ENCODE assay signal across 11 mouse cellular contexts in the genomic region with DNA sequence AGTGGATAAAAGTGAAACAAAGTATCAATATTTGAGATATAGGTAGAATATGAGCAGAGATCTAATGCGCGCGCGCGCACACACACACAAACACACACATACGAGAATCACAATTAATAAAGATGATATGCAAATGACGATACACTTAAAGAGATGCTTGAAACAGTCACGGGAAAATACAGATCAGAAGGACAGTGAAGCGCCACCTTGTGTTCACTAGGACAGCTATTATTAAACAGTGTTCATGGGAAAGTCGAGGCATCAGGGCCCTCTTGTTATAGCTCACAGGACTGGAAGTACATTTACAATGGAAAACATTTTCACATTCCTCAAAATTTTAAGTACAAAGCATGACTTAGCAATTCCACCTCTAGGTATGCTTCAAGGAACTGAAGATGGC.
DNase-seq lines count a peak whose midpoint lies in the region; ATAC-seq and TF ChIP-seq lines count a peak whose summit lies in the region.
"Had no signal": no experiment of that assay in that cellular context is flagged by ENCODE, and none has a peak within 500 bp of the region (broad histone marks: within the 10 kb centered on the region; RNA-seq: fewer than 3 reads in every experiment).

No protein-coding gene starts in this region.

- peak; percentile 12; the same call in 1 of the 2 replicates for TF ChIP-seq CTCF in lung, adult 2 months (IDR thresholded peaks at IDR 0.05; ENCODE audit: insufficient read depth, low read length)

- ATAC-seq in megakaryocyte-erythroid progenitor cell, adult 5-6 weeks (replicated peaks; ENCODE audit: low FRiP score, low TSS enrichment, poor library complexity, severe bottlenecking), result peak; percentile 81
- no peak for ATAC-seq in hindbrain, embryonic 16.5 days

- peak; percentile 54 for DNase-seq in embryo, embryonic 10 days (ENCODE audit: low spot score)
- DNase-seq in embryo, embryonic 9.5 days (ENCODE audit: extremely low spot score), result no peak
- DNase-seq in lung, adult 2 months, result no peak
- DNase-seq in lung, postnatal 4 days, result no peak
- DNase-seq in adipocyte (ENCODE audit: low spot score), result peak; percentile 13
- DNase-seq in left cerebral cortex, adult 8-10 months (ENCODE audit: low spot score in 2 of 2), result no peak
- DNase-seq: layer of hippocampus, adult 9-11 months had no signal

- no peaks in the 10 kb centered on the region for H3K27me3 ChIP-seq in hindbrain, embryonic 16.5 days (replicated peaks; ENCODE audit: control insufficient read depth, insufficient read depth, low read length)
- H3K27me3 ChIP-seq: embryonic facial prominence, embryonic 13.5 days; heart, embryonic 13.5 days had no signal

- no peak overlapping the region for H3K4me2 ChIP-seq in hindbrain, embryonic 16.5 days (ENCODE audit: low read length)
- H3K4me2 ChIP-seq: embryonic facial prominence, embryonic 13.5 days; heart, embryonic 13.5 days had no signal

- no peaks in the 10 kb centered on the region for H3K36me3 ChIP-seq in hindbrain, embryonic 16.5 days (ENCODE audit: control insufficient read depth, insufficient read depth, low read length)

- no peak for TF ChIP-seq POLR2A in lung, adult 2 months (IDR thresholded peaks at IDR 0.05; ENCODE audit: borderline replicate concordance, extremely low read depth, low read depth, low read length)

- no peak overlapping the region for H3K4me3 ChIP-seq in lung, adult 2 months (replicated peaks; ENCODE audit: extremely low read depth, low read depth, low read length)
- no peak overlapping the region for H3K4me3 ChIP-seq in hindbrain, embryonic 16.5 days (ENCODE audit: low read length)
- H3K4me3 ChIP-seq: embryonic facial prominence, embryonic 13.5 days; heart, embryonic 13.5 days had no signal

- no peak overlapping the region for H3K27ac ChIP-seq in hindbrain, embryonic 16.5 days (ENCODE audit: low read depth, low read length)
- H3K27ac ChIP-seq: embryonic facial prominence, embryonic 13.5 days; heart, embryonic 13.5 days had no signal

- H3K9me3 ChIP-seq in hindbrain, embryonic 16.5 days (ENCODE audit: control insufficient read depth, low read length), result no peaks in the 10 kb centered on the region
- H3K9me3 ChIP-seq: embryonic facial prominence, embryonic 13.5 days; heart, embryonic 13.5 days had no signal

- H3K4me1 ChIP-seq in lung, adult 2 months (ENCODE audit: control insufficient read depth, insufficient read depth, low read length), result no peaks in the 10 kb centered on the region
- H3K4me1 ChIP-seq in hindbrain, embryonic 16.5 days (ENCODE audit: control insufficient read depth, insufficient read depth, low read depth, low read length), result no peaks in the 10 kb centered on the region

- H3K9ac ChIP-seq in hindbrain, embryonic 16.5 days (ENCODE audit: low read depth, low read length), result no peak overlapping the region
- H3K9ac ChIP-seq: embryonic facial prominence, embryonic 13.5 days; heart, embryonic 13.5 days had no signal

- 62% methylated on average over 10 of the region's 10 CpGs for WGBS in lung, adult 2 months
- WGBS in hindbrain, embryonic 16.5 days, result 67% methylated on average over 10 of the region's 10 CpGs

Comparison
In these comparisons a context has a peak if more than half of its experiments do, and no peak if none do; other contexts are left out.
1. DNase-seq: peak in embryo, embryonic 10 days (single experiment) and adipocyte (single experiment); none in embryo, embryonic 9.5 days (single experiment), lung, adult 2 months (single experiment), lung, postnatal 4 days (0 of 2) and left cerebral cortex, adult 8-10 months (0 of 2).